Mouse (Mus musculus) gastrocnemius, postnatal 25 days (tissue): ENCODE measurements around the gene Gchfr. TPM values are rescaled to one million over a fixed set of nuclear protein-coding genes. Genes with fewer than 3 reads are reported as not detected.
A peak's percentile ranks its signal among the peaks of the same experiment; 100 is the strongest.

Experiments
- DNase-seq: peaks from one replicate; pipeline ENCODE4 v3.0.0; 2022
- long read RNA-seq, 2 experiments: library from polyadenylated mRNA; stranded (forward); transcript quantifications; one replicate each; pipeline ENCODE4 v2.0.0; 2021
- total RNA-seq, 2 experiments: library from RNA; stranded (reverse); gene quantifications; 1 replicate in 1 of 2; 2 replicates in 1 of 2; pipeline ENCODE4 v1.2.3; 2021

Gchfr gene
- not detected for total RNA-seq
- long read RNA-seq, experiment 1, partial matches to known transcripts: 0 of 2 reads
- long read RNA-seq, experiment 1, other reads (novel, unspliced or antisense): 0 of 2 reads
- long read RNA-seq, experiment 2: 0 reads

GRCm38 (mm10) chr2:119166901-119167865, at the start of gene Gchfr:
Gene Gchfr, plus strand, starts transcription at chr2:119167773.
- peak; percentile 62 for DNase-seq

DNA sequence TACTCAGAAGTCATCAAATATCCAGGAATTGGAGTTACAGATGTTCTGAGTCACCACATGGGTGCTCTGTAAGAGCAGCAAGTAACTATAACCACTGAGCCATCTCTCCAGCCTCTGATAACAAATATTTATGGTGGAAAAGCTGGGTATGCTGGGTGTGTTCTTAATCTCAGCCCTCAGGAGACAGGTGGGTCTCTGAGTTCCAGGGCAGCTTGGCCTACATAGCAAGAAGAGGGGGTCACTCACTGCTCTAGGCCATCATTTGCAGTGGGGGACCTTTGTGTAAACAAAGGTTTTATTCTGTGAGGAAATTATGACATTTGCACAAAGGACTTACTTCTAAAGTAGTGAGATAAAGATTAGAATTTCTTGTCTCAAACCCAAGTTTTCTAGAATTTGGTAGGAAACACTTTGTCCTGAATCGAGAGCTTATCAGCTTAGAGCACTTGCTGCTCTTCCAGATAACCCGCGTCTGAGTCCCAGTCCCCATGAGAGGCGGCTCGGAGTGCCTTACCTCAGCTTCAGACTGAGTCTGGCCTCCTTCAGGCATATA, 31.2 kb upstream of the Gchfr start:
- no peak for DNase-seq

DNA sequence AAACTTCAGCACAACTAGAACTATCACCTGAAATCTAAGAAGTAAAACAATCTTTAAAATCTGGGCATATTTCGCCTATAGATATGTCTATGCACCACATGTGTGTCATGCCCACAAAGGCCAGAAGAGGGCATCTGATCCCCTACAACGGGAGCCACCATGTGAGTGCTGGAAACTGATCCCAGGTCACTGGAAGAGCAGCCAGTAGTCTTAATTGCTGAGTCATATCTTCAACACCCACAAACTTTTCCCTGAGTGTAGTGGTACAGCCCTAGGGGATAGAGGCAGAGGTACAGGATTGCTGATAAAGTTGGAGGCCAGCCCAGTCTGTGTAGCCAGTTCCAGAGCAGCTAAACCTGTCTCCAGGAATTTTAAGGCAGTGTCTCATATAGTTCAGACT, 22.4 kb upstream of the Gchfr start:
- DNase-seq: no peak

DNA sequence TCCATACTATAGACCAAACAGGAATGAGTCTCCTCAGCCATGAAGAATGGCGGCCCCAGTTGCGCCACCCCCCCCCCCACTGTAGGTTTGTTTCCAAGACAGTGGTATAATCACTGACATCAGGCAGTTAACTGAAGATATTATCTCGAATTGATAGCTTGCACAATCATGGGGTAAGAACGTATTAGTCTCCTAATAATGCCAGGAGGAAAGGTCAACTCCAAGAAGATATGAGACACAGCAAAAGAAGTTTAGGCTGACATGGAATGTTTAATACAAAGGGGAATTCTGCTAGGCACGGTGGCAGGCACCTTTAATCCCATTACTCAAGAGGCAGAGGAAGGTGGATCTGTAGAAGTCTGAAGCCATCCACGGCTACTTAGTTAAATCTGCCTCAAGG, 21.1 kb upstream of the Gchfr start:
- no peak for DNase-seq

GRCm38 (mm10) chr2:119147160-119147678, 20.4 kb upstream of the Gchfr start:
- no peak for DNase-seq

DNA sequence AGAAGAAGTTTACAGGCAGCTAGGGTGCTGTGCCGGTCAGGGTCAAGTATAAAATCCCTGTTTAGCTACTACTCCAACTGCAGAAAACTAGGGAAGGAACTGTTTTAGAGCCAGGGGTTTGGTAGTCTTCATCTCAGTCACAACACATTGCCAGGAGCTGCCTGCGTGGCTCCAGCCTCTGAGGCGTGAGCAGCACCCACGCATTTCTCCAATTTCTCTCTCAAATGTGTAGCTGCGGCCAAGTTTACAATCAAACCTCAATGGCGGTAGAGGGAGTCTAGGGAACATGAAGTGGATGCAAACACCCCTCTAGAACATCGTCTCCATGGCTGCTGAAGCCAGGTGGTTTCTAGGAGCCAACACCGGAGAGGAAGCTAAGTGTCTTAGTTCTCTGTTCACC, 19.8 kb upstream of the Gchfr start:
- no peak for DNase-seq

DNA sequence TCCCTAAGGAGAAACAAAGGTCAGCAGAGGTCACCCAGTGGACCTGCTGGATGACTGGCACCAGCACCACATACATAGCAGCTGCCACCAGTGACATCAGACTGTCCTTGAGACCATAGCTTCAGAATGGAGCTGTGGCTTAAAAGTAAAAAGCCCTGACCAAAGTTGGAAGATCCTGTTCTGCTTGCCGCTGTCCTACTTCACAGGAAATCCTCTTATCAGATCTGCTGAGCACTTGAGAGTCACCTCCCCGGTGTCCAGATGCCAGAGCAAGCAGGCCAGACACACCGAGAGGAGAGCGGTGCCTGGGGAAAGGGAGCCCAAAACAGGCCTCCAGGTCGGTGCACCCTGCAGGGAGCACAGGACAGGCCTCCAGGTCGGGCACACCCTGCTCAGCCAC, 15.3 kb upstream of the Gchfr start:
- DNase-seq: no peak

DNA sequence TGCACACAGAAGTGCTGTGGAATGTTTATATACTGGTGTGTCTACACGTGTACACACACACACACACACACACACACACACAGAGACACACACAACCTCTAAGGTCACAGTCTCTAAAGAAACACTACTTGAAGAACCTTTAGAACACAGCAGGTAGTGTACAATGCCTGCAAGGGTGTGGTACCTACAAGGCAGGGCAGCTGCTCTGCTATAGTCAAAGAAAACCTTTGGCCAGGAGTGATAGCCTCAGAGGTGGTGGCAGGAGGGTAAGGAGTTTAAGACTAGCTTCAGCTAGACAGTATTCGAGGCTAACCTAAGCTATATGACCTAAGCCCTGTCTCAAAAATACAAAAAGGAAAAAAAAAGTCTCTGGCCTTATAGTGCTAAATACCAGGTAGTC, 12.9 kb upstream of the Gchfr start:
- DNase-seq: no peak

DNA sequence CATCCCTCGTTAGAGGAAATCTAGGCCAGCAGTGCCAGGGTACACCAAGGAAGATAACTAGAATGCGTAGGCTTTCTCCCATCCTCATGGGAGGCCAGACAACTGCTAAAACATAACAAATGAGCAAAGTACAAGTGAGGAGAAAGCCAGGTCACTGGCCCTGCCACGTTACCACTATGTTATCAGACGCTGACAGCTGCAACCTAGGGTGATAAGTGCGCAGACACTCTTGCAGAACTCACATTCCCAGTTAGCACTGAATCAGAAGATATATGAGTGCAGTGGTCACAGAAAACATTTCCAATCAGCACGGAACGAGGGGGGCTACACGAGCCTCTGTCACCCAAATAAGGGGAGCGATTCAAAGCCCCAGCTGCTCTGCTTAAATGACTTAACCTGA, 12.2 kb upstream of the Gchfr start:
- no peak for DNase-seq

DNA sequence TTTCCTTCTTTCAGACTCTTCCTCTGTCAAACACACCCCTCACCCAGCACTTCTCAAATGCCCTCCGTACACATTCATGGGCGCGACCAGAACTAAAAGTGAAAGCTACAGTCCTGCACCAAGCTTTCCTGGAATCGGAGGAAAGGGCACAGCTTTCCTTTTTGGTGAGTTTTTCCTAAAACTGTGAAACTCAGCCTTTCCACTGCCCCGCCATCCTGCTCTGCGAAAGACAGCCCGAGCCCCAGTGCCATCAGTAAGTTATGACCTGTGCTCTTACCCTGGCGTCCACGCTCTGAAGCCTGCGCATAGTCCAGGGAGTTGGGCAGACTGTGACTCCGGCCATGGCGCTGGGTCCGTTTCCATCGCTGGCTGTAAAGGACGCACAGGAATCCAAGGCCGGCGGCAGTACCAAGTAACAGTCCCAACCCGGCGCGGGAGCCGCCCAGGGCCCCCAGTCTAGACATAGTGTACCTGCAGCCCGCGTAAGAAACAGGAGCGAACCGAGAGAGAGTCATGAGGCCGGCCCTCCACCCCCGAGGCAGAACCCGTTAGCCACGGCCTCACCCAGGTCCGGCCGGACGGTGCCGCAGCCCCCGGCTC, 11.4 kb upstream of the Gchfr start:
- no peak for DNase-seq

DNA sequence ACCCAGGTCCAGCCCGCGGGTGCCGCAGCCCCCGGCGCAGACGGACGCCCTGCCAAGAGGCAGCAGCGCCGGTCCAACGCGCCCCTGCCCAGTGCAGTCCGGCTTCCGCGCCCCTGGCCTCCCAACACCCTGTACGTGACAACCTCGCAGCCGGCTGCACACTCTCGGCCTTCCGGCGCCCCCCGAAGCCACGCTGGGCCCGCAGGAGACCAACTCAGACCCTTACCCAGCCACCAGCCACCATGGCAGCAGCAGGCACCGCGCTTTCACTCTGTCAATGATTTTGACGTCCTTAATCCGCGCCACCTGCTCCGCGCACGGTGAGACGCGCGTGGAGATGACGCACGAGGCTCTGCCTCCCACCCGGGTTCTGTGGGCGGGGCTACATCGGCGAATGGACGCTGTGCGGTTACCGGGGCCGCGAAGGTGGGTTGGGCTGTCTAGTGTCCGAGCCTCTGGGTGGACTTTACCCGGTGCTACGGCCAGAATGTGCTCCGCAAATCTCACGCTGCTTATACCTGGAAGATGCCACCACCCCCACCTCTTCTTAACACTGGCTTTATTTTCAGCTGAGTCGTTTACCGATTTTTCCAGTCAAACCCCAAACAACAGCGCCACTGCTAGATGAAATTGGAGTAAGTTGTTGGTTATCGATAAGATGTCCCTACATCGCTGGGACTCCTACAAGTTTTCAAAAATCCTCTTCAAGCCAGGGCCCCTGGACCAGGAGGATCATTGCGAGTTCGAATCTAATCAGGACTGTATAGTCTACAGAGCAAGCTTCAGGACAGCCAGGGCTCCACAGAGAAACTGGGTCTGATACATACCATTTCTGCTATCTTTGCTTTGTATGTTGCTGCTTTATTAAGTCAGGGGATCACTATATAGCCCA, 10.6 kb upstream of the Gchfr start, which contains the start of gene Rmdn3:
Gene Rmdn3 (minus strand): TSS at position 354 of the 892 bp plus-strand sequence.
- DNase-seq: peak; percentile 84

DNA sequence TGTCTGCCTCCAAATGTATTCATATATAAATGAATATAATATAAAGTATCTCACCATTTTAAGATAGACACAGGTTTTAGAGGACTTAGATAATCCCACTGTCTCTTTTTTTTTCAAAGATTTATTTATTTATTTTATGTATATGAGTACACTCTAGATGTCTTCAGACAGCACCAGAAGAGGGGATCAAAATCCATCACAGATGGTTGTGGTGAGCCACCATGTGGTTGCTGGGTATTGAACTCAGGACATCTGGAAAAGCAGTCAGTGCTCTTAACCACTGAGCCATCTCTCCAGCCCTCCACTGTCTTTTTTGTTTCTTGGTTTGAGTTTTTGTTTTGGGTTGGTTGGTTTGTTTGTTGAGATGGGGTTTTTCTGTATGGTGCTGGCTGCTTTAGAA, 9.7 kb upstream of the Gchfr start:
- DNase-seq: no peak

- DNase-seq: no peak
Observed at GRCm38 (mm10) chr2:119161247-119161646, 6.3 kb upstream of the Gchfr start.

DNA sequence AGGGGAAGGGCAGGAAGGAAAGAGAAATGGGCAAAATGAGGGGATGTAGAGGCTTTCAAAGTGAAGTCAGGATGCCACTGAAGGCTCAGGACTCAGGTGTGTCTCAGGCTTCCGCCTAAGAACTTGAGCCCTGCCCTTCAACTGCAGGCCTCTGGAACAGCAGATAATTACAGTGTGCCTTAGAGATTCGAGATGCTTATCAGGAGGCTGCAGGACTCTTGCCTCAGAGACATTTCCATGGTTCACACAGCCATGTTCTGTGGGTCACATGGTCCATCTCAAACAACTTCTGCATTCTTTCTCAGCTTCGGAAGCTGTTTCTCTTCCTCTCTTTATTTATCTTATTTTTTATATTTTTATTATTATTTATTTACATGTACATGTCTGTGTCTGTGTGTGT, 4.4 kb upstream of the Gchfr start:
- no peak for DNase-seq

DNA sequence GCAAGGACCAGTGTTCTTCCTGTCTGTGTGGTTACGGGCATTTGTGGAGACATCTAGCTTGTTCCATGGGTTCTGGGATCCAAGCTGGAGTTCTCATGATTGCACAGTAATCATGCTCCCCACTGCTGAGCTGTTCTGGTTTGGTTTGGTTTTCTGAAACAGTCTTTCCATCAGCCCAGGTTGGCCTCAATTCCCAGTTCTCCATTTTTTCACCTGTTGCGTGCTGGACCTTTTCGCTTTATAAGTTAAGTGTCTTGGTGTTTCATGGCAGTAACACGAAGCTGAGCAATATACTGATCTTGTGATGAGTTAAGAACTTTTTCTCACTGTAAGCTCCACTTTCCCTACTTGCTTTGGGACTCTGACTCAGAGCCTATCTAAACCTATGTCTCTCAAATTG, 3.6 kb upstream of the Gchfr start:
- no peak for DNase-seq

DNA sequence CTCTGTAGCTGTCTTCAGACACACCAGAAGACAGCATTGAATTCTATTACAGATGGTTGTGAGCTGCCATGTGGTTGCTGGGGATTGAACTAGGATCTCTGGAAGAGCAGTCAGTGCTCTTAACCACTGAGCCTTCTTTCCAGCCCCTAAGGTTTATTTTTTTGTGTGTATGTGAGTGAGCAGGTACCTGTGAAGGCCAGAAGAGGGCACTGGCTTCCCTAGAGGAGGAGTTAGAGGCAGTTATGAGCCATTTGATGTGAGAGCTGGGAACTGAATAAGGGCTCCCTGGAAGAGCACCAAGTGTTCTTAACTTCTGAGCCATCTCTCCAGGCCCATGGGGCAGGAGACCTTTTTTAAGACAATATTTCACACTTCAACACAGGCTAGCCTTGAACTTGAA, 2.2 kb upstream of the Gchfr start:
- DNase-seq: no peak

- DNase-seq: no peak
Observed at GRCm38 (mm10) chr2:119167866-119168256, 288 bp downstream of the Gchfr start.

DNA sequence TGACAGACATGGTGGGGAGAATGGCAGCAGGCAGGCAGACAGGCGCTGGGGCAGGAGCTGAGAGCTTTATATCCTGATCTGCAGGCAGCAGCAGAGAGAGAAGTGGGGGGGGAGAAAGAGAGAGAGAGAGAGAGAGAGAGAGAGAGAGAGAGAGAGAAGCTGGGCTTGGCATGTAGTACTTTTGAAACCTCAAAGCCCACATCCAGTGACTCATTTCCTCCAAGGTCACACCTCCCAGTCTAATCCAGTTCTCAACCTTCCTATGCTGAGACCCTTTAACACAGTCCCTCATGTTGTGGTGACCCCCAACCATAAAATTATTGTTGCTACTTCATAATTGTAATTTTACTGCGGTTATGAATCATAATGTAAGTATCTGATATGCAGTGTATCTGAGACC, 2.7 kb downstream of the Gchfr start:
- no peak for DNase-seq

GRCm38 (mm10) chr2:119171574-119171973, 4.0 kb downstream of the Gchfr start:
- DNase-seq: no peak

DNA sequence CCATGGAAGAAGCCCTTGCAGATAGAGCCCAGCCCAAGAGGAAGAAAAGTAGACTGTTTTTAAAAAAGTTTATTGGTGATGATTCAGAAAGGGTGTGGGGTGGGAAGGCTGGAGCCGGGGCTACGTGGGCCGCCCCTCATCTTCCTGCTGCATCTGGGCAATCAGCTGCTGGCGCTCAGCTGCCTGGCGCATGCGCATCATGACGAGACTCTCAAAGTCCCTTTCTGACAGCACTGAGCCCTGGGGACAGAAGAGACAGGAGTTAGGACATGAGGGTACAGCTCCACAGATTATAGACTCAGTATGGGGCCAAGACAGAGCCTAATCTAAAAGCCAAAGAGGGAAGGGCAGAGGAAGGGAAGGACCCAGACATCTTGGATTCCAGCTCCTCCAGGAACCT, 4.9 kb downstream of the Gchfr start:
- DNase-seq: no peak

GRCm38 (mm10) chr2:119172862-119173576, 5.4 kb downstream of the Gchfr start:
- peak; percentile 27 for DNase-seq
